Mouse (Mus musculus) C2C12 (cell line): ENCODE data around the gene Scn1b.

Experiments used
- CEBPB ChIP-seq: IDR thresholded peaks from one replicate; pipeline ENCODE4 v1.6.1; 2011; ENCODE audit warnings: low read depth, mild to moderate bottlenecking, control low read depth, moderate library complexity
- CTCF ChIP-seq: IDR thresholded peaks from one replicate; pipeline ENCODE4 v1.5.1; 2011; ENCODE audit not compliant: control insufficient read depth, insufficient read depth, insufficient read length
- MAX ChIP-seq: IDR thresholded peaks from one replicate; pipeline ENCODE4 v1.6.1; 2011; ENCODE audit warnings: mild to moderate bottlenecking, control low read depth
- MYOG ChIP-seq: IDR thresholded peaks from one replicate; pipeline ENCODE4 v1.6.1; 2011; ENCODE audit not compliant: control insufficient read depth, insufficient read length; ENCODE audit errors: extremely low read depth
- USF1 ChIP-seq: IDR thresholded peaks from one replicate; pipeline ENCODE4 v1.6.1; 2011; ENCODE audit warnings: low read depth, mild to moderate bottlenecking, control low read depth, moderate library complexity

GRCm38 (mm10) chr7:31089721-31090120 lies 37.1 kb downstream of the Scn1b start:
- TF ChIP-seq CTCF (no peak), USF1 (no peak), MAX (no peak), CEBPB (no peak), MYOG (no peak)
